Mouse (Mus musculus) liver, adult 2 months (tissue): ENCODE measurements at regions not wholly inside any gene's neighbourhood (a gene's known extent, or its start where the extent isn't known, plus 50 kb on each side); places are given as distances from the start of the nearest gene placed in this dataset.

Source experiments
- CTCF ChIP-seq: fragments of 200-500 bp; IDR thresholded peaks from 2 replicates; pipeline ENCODE4 v1.5.1; 2011; ENCODE audit warnings: low read depth, low read length, control low read depth
- POLR2A ChIP-seq: fragments of 200-500 bp; IDR thresholded peaks from 2 replicates; pipeline ENCODE4 v1.6.1; 2011; ENCODE audit warnings: low read length, control low read depth; ENCODE audit not compliant: insufficient read depth; ENCODE audit errors: extremely low read depth

DNA sequence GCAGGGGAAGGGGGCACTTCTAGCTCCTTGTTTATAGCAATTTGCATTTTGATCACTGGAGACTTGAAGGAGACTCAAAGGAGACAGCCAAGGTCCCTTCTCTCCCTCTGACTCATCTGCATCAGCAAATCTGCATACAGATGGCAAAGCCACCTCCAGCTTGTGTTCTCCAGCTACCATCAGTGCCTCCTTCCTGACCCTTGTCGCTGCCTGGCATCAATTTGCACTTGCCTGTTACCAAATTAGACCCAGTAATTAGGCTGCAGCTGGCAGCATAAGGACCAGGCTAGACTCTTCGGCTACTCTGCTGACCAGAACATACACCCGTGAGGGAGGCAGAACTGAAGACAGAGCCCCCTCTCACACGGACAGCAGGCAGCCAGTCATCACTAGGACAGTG is 177.5 kb upstream of the Ppp2r2d start:
- TF ChIP-seq CTCF (no peak), POLR2A (no peak)
